Mouse (Mus musculus) CH12.LX (cell line): Measurements from ENCODE around the gene Tnfsf10. TPM values are rescaled to one million over a fixed set of nuclear protein-coding genes. Genes with fewer than 3 reads are reported as not detected.

Source experiments
- DNase-seq: peaks from one replicate; pipeline ENCODE4 v3.0.0-alpha.2; 2013; ENCODE audit errors: extremely low read depth
- H3K27ac ChIP-seq: 2 replicates; pipeline ENCODE4 v1.5.1; 2012; ENCODE audit warnings: low read depth, mild to moderate bottlenecking, control low read depth, moderate library complexity; ENCODE audit not compliant: insufficient read depth
- H3K27me3 ChIP-seq: replicated peaks from 2 replicates; pipeline ENCODE3; 2012; ENCODE audit warnings: inconsistent platforms
- H3K36me3 ChIP-seq, 2 experiments: replicated peaks in 1 of 2; 2 replicates each; pipeline versions ENCODE3 to v1.6.1; 2012; ENCODE audit warnings: inconsistent platforms in 1 of 2, low read length in 1 of 2, mild to moderate bottlenecking in 1 of 2, mixed read lengths in 1 of 2, moderate library complexity in 1 of 2; ENCODE audit not compliant: control insufficient read depth in 1 of 2, insufficient read depth in 1 of 2
- H3K4me1 ChIP-seq, 2 experiments: 2 replicates each; pipeline ENCODE4 v1.6.1; 2012; ENCODE audit warnings: inconsistent platforms in 1 of 2, moderate library complexity in 1 of 2; ENCODE audit not compliant: insufficient read depth in 2 of 2, control insufficient read depth in 1 of 2
- H3K4me2 ChIP-seq: 2 replicates; pipeline ENCODE4 v1.6.1; 2012; ENCODE audit warnings: low read depth, mild to moderate bottlenecking, control low read depth; ENCODE audit not compliant: poor library complexity, insufficient read depth, severe bottlenecking
- H3K4me3 ChIP-seq, 3 experiments: fragments of 150-350 bp in 1 of 3; sonication (generic) in 1 of 3; replicated peaks in 1 of 3; 2 replicates each; pipeline versions ENCODE3 to v1.5.1; 2011 to 2012; ENCODE audit warnings: low read depth in 2 of 3, low read length in 2 of 3, mild to moderate bottlenecking in 2 of 3, moderate library complexity in 2 of 3, control low read depth in 1 of 3, improper control_type of control experiment in 1 of 3, inconsistent platforms in 1 of 3, mixed read lengths in 1 of 3; ENCODE audit not compliant: poor library complexity in 1 of 3
- H3K79me2 ChIP-seq: replicated peaks from 2 replicates; pipeline ENCODE4 v1.6.1; 2012; ENCODE audit warnings: mild to moderate bottlenecking, moderate library complexity; ENCODE audit not compliant: control insufficient read depth, poor library complexity, insufficient read depth, severe bottlenecking; ENCODE audit errors: extremely low read depth
- H3K9ac ChIP-seq: 2 replicates; pipeline ENCODE4 v1.6.1; 2012; ENCODE audit warnings: low read depth, mild to moderate bottlenecking, control low read depth, moderate library complexity; ENCODE audit not compliant: insufficient read depth
- H3K9me3 ChIP-seq: replicated peaks from 2 replicates; pipeline ENCODE3; 2012; ENCODE audit warnings: low read length, inconsistent platforms, mixed read lengths
- CHD1 ChIP-seq: IDR thresholded peaks from 2 replicates; pipeline ENCODE4 v1.6.1; 2012; ENCODE audit warnings: low read depth, low read length, improper control_type of control experiment, inconsistent platforms
- ETS1 ChIP-seq: conservative IDR thresholded peaks from 2 replicates; pipeline ENCODE4 v1.6.1; 2012; ENCODE audit warnings: low read depth, mild to moderate bottlenecking, inconsistent platforms, low read length, improper control_type of control experiment, moderate library complexity
- HCFC1 ChIP-seq: IDR thresholded peaks from 2 replicates; pipeline ENCODE4 v1.6.1; 2012; ENCODE audit warnings: low read depth, mild to moderate bottlenecking, inconsistent platforms, low read length, improper control_type of control experiment
- IRF4 ChIP-seq: IDR thresholded peaks from 2 replicates; pipeline ENCODE4 v1.6.1; 2014; ENCODE audit warnings: low read depth, mild to moderate bottlenecking, inconsistent platforms, low read length, improper control_type of control experiment
- JUND ChIP-seq: conservative IDR thresholded peaks from 2 replicates; pipeline ENCODE4 v1.6.1; 2011; ENCODE audit warnings: low read depth, low read length, improper control_type of control experiment
- KAT2A ChIP-seq: IDR thresholded peaks from 2 replicates; pipeline ENCODE4 v1.6.1; 2012; ENCODE audit warnings: low read length, improper control_type of control experiment, inconsistent platforms; ENCODE audit not compliant: insufficient replicate concordance
- MAZ ChIP-seq: IDR thresholded peaks from 2 replicates; pipeline ENCODE4 v1.6.1; 2012; ENCODE audit warnings: low read depth, mild to moderate bottlenecking, inconsistent platforms, low read length, improper control_type of control experiment, moderate library complexity
- MEF2A ChIP-seq: IDR thresholded peaks from 2 replicates; pipeline ENCODE4 v1.6.1; 2014; ENCODE audit warnings: low read depth, mild to moderate bottlenecking, inconsistent platforms, low read length, improper control_type of control experiment, borderline replicate concordance
- MXI1 ChIP-seq: IDR thresholded peaks from 2 replicates; pipeline ENCODE4 v1.6.1; 2011; ENCODE audit warnings: mild to moderate bottlenecking, low read depth, low read length, improper control_type of control experiment
- MYC ChIP-seq: IDR thresholded peaks from 2 replicates; pipeline ENCODE4 v1.6.1; 2011; ENCODE audit warnings: low read depth, mild to moderate bottlenecking, improper control_type of control experiment, low read length
- NELFE ChIP-seq: IDR thresholded peaks from 2 replicates; pipeline ENCODE4 v1.6.1; 2011; ENCODE audit warnings: low read depth, low read length, improper control_type of control experiment
- PAX5 ChIP-seq: IDR thresholded peaks from 2 replicates; pipeline ENCODE4 v1.6.1; 2012; ENCODE audit warnings: low read length, inconsistent platforms, mixed read lengths
- POLR2A ChIP-seq: IDR thresholded peaks from 2 replicates; pipeline ENCODE4 v1.6.1; 2011; ENCODE audit warnings: low read depth, mild to moderate bottlenecking, improper control_type of control experiment, low read length
- POLR2AphosphoS2 ChIP-seq: IDR thresholded peaks from 2 replicates; pipeline ENCODE4 v1.6.1; 2011; ENCODE audit warnings: low read depth, low read length, improper control_type of control experiment
- RAD21 ChIP-seq: IDR thresholded peaks from 2 replicates; pipeline ENCODE4 v1.6.1; 2011; ENCODE audit warnings: low read depth, mild to moderate bottlenecking, low read length, improper control_type of control experiment, moderate library complexity
- SMC3 ChIP-seq: IDR thresholded peaks from 2 replicates; pipeline ENCODE4 v1.6.1; 2011; ENCODE audit warnings: low read depth, low read length, improper control_type of control experiment
- TCF12 ChIP-seq: IDR thresholded peaks from 2 replicates; pipeline ENCODE4 v1.6.1; 2014; ENCODE audit warnings: low read depth, mild to moderate bottlenecking, inconsistent platforms, low read length, improper control_type of control experiment
- USF1 ChIP-seq: IDR thresholded peaks from 2 replicates; pipeline ENCODE4 v1.6.1; 2014; ENCODE audit warnings: low read depth, mild to moderate bottlenecking, inconsistent platforms, low read length, improper control_type of control experiment
- USF2 ChIP-seq: conservative IDR thresholded peaks from 2 replicates; pipeline ENCODE4 v1.6.1; 2011; ENCODE audit warnings: low read depth, low read length, improper control_type of control experiment
- ZMIZ1 ChIP-seq: IDR thresholded peaks from 2 replicates; pipeline ENCODE4 v1.6.1; 2012; ENCODE audit warnings: low read depth, mild to moderate bottlenecking, inconsistent platforms, low read length, improper control_type of control experiment
- dilution Hi-C: fragments of 300-500 bp; cut with MboI; formaldehyde crosslinking; loops from 2 replicates; pipeline ENCODE4 v1.14.3; 2020; ENCODE audit warnings: low sequenced_read_pairs; ENCODE audit not compliant: extremely low pct_unique_long_range_greater_than_20kb, extremely low pct_ligation_motif_present
- in situ Hi-C: fragments of 300-500 bp; cut with MboI; formaldehyde crosslinking; loops from 3 replicates; pipeline ENCODE4 v1.14.3; 2019; ENCODE audit warnings: low sequenced_read_pairs, low pct_ligation_motif_present, low pct_unique_long_range_greater_than_20kb, mixed read lengths
- polyA plus RNA-seq: library from polyadenylated mRNA; unstranded; fragments of >175 nt; gene quantifications from 2 replicates; pipeline ENCODE4 v1.2.1, GENCODE M21; 2012; ENCODE audit warnings: low read depth; ENCODE audit not compliant: insufficient read length
- total RNA-seq, 2 experiments: library from RNA; depleted of rRNA; stranded (reverse); fragments of 300-350 nt in 1 of 2; fragments of >200 nt in 1 of 2; gene quantifications; 2 replicates each; pipeline ENCODE4 v1.2.3; 2012 to 2014

Gene Tnfsf10
- total and polyA plus RNA-seq, 3 experiments: 0.17 to 1.0 (median 0.69) TPM

GRCm38 (mm10) chr3:27280280-27280749, 36.5 kb upstream of the Tnfsf10 start:
- Histone ChIP-seq H3K4me1 (peaks cover 0 to 2% of the 10 kb centered on the region in 2 experiments; a peak in 1 of 4 replicates), H3K27me3 (no peaks in the 10 kb centered on the region), H3K9ac (no peak overlapping the region), H3K36me3 (no peaks in the 10 kb centered on the region), H3K9me3 (no peaks in the 10 kb centered on the region), H3K27ac (no peak overlapping the region), H3K4me3 (no peak overlapping the region), H3K79me2 (no peaks in the 10 kb centered on the region), H3K4me2 (no peak overlapping the region)
- dilution Hi-C loops (no loop called here), in situ Hi-C loops (no loop called here)
- DNase-seq: no peak
- TF ChIP-seq USF2: peak; percentile 30; the same call in 1 of the 2 replicates
- no peak for TF ChIP-seq JUND
- peak; percentile 51 for TF ChIP-seq USF1

DNA sequence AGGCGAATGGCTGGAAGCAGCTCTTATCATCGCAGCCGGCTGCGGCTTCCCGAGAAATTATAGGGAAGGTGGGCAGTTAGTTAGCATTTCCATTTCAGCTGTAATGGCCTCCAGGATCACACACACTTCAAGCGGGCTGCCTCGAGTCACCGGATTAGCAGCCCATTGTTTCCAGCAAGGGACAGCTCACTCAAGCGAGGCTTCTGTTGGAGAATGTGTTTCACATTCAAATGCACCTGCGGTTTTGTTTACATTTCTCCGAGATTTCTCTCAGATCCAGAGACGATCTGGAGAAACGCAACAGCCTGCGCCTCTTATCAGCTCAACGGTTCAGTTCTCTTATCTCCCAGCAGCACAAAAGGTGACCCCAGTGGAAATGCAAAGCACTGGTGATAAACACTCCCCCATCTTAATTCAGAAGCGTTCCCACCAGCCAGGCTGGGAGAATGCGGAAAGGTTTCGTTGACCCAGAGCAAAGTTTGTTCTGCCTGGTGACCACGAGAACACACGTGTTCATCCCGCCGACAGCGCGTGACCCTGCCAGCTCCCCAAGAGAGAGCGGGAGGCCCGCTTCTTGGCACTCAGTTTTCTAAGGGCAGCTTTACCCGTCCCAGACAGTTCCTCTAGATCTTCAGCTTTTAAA, 33.6 kb upstream of the Tnfsf10 start:
- Histone ChIP-seq H3K36me3 (no peaks in the 10 kb centered on the region), H3K4me2 (no peak overlapping the region), H3K27ac (no peak overlapping the region), H3K9me3 (no peaks in the 10 kb centered on the region), H3K27me3 (peaks cover 2% of the 10 kb centered on the region), H3K9ac (no peak overlapping the region), H3K4me3 (no peak overlapping the region), H3K4me1 (peaks cover 0 to 2% of the 10 kb centered on the region in 2 experiments; a peak in 1 of 4 replicates), H3K79me2 (no peaks in the 10 kb centered on the region)
- dilution Hi-C loops (no loop called here), in situ Hi-C loops (no loop called here)
- no peak for DNase-seq
- TF ChIP-seq PAX5: no peak
- no peak for TF ChIP-seq SMC3
- TF ChIP-seq USF2: no peak
- no peak for TF ChIP-seq NELFE
- TF ChIP-seq POLR2A: no peak
- no peak for TF ChIP-seq RAD21
- TF ChIP-seq MAZ: no peak
- no peak for TF ChIP-seq MEF2A
- no peak for TF ChIP-seq IRF4
- TF ChIP-seq MXI1: no peak
- TF ChIP-seq TCF12: no peak
- TF ChIP-seq HCFC1: no peak
- TF ChIP-seq POLR2AphosphoS2: no peak
- no peak for TF ChIP-seq USF1
- TF ChIP-seq ETS1: no peak
- no peak for TF ChIP-seq MYC
- no peak for TF ChIP-seq CHD1
- TF ChIP-seq KAT2A: no peak
- no peak for TF ChIP-seq ZMIZ1
